Mouse (Mus musculus): Measurements from ENCODE around the gene Orc3. TPM values are rescaled to one million over a fixed set of nuclear protein-coding genes. Genes with fewer than 3 reads are reported as not detected.
A peak's percentile ranks its signal among the peaks of the same experiment; 100 is the strongest.
"Not testable (repeated sequence)": the region's sequence is repeated elsewhere in the genome, so short reads cannot be mapped to it uniquely, and the experiment has no call there.

The Orc3 gene
- polyA plus RNA-seq, 1 experiment from 2014 or later = 101 TPM

- WGBS = 93% methylated on average over 1 of the region's 1 CpGs
- peaks cover 48% of the 10 kb centered on the region for H3K36me3 ChIP-seq
Observed at GRCm38 (mm10) chr4:34629956-34630355, 15.2 kb upstream of the Orc3 start.

DNA sequence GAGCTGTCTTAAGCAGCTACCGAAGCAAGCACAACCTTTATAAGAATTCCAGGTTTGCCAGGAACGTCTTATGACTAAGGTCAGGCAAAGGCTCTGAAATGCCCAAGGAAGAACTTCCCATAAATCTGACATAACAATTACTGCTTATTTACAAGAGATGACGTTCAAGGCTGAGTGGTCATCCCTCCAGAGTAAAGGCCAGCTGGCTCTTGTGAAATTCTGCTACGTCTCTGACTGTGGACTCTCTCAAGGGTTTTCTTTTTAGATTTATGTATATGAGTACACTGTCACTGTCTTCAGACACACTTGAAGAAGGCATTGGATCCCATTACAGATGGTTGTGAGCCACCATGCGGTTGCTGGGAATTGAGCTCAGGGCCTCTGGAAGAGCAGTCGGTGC lies 11.7 kb upstream of the Orc3 start:
- Histone ChIP-seq H3K4me2 (replicated peaks) (no peak overlapping the region), H3K36me3 (peaks cover 40% of the 10 kb centered on the region), H3K9me3 (no peaks in the 10 kb centered on the region), H3K27me3 (replicated peaks) (no peaks in the 10 kb centered on the region), H3K4me1 (no peaks in the 10 kb centered on the region), H3K9ac (no peak overlapping the region), H3K27ac (no peak overlapping the region), H3K4me3 (no peak overlapping the region)
- WGBS = 85% methylated on average over 6 of the region's 6 CpGs
- no peak for ATAC-seq (ENCODE audit: low FRiP score, low read depth)

More at GRCm38 (mm10) chr4:34629956-34630355, 15.2 kb upstream of the Orc3 start:
- Histone ChIP-seq H3K4me1 (no peaks in the 10 kb centered on the region), H3K9ac (no peak overlapping the region), H3K9me3 (no peaks in the 10 kb centered on the region), H3K4me3 (no peak overlapping the region), H3K27ac (no peak overlapping the region), H3K4me2 (replicated peaks) (no peak overlapping the region), H3K27me3 (replicated peaks) (no peaks in the 10 kb centered on the region)
- ATAC-seq (ENCODE audit: low FRiP score, low read depth) = no peak

- 92% methylated on average over 4 of the region's 4 CpGs for WGBS
- Histone ChIP-seq H3K4me1 (no peaks in the 10 kb centered on the region), H3K9ac (no peak overlapping the region), H3K27me3 (replicated peaks) (no peaks in the 10 kb centered on the region), H3K4me3 (no peak overlapping the region), H3K4me2 (replicated peaks) (no peak overlapping the region), H3K36me3 (peaks cover 36% of the 10 kb centered on the region), H3K27ac (no peak overlapping the region), H3K9me3 (no peaks in the 10 kb centered on the region)
- ATAC-seq (ENCODE audit: low FRiP score, low read depth) = no peak
Observed at GRCm38 (mm10) chr4:34625556-34625955, 10.8 kb upstream of the Orc3 start.

DNA sequence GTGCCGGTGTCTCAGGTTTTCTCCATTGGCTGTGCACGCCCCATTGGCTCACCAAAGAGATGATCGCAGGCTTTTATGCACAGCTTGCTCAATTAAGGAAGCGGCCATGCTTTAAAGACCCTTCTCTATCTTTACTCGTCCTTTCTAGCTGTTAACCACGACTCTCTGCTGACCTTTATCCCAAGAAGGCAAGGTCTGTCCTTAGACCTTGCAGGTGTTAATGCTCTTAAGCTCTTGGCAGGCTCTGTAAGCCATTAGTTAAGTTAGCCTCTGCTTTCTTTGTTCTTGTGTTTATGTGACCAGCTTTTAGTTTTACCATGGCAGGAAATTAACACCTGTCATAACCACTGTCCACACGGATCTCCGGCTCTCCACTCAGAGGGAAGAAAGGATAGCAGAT lies 1.4 kb upstream of the Orc3 start:
- WGBS = 41% methylated on average over 8 of the region's 8 CpGs
- ATAC-seq (ENCODE audit: low FRiP score, low read depth) = no peak
- no peak overlapping the region for H3K27ac ChIP-seq

DNA sequence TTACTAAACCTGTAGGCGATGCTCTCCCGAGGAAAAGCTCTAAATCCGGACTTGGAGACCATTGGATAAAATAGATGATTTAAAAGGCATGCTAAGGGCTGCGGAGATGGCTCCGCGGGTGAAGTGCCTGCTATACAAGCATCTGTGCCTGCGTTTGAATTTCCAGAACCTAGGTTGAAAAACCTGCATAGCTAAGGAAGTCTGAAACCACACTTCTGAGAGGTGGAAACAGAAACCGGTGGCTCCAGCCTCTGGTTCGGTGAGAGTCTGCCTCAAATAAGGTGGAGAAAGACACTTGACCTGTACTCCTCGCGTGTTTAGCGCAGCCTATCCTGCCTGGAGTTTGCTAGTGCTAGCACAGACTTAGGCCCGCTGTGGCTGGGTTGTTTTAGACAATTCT lies 559 bp upstream of the Orc3 start:
- Histone ChIP-seq H3K27ac (0 out of 2 replicates have a peak overlapping the region, but pooled peaks have one; percentile 64), H3K27me3 (replicated peaks) (no peaks in the 10 kb centered on the region), H3K4me3 (peak overlapping the region; percentile 77), H3K36me3 (no peaks in the 10 kb centered on the region), H3K9me3 (no peaks in the 10 kb centered on the region), H3K4me1 (peaks cover 24% of the 10 kb centered on the region), H3K9ac (peak overlapping the region; percentile 83), H3K4me2 (replicated peaks) (peak overlapping the region; percentile 88)
- peak; percentile 15 for ATAC-seq (ENCODE audit: low FRiP score, low read depth)
- WGBS = 3% methylated on average over 13 of the region's 13 CpGs

More for the DNA sequence above, 1.4 kb upstream of the Orc3 start:
- Histone ChIP-seq H3K9me3 (no peaks in the 10 kb centered on the region), H3K36me3 (no peaks in the 10 kb centered on the region), H3K4me1 (peaks cover 24% of the 10 kb centered on the region), H3K4me3 (peak overlapping the region; percentile 77), H3K27me3 (replicated peaks) (no peaks in the 10 kb centered on the region), H3K9ac (peak overlapping the region; percentile 83), H3K4me2 (replicated peaks) (peak overlapping the region; percentile 88)

DNA sequence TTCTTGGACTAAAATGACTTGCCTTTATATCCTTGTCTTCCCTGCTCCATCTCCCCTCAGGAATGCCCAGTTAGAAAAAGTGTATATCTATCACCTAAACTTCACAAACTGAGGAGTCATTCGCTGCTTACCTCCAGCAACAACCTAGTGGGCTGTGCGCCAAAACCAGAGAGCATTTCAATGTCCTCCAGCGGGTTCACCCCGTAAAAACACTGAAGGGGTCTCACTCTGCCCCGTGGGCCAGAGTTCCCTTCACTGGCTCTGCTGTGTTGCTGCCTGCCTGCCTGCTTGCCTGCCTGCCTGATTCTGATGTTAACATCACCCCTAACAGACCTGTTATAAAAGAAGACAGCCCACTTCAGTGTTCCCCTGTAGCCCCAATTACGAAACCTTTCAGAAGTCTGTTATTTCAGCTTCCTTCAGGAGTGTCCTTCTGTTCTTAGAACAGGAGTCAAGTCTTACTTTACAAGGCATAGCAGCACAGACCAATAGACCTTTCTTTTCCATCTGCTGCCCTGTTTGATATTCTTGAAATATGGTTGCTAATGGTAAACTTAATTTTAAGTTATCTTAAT lies 1.1 kb downstream of the Orc3 start:
- Histone ChIP-seq H3K4me2 (replicated peaks) (peak overlapping the region; percentile 88), H3K27me3 (replicated peaks) (no peaks in the 10 kb centered on the region), H3K4me3 (peak overlapping the region; percentile 77), H3K9ac (peak overlapping the region; percentile 83), H3K4me1 (peaks cover 24% of the 10 kb centered on the region), H3K9me3 (no peaks in the 10 kb centered on the region), H3K36me3 (peaks cover 5% of the 10 kb centered on the region), H3K27ac (no peak overlapping the region)
- ATAC-seq (ENCODE audit: low FRiP score, low read depth) = no peak
- WGBS = 68% methylated on average over 6 of the region's 6 CpGs

DNA sequence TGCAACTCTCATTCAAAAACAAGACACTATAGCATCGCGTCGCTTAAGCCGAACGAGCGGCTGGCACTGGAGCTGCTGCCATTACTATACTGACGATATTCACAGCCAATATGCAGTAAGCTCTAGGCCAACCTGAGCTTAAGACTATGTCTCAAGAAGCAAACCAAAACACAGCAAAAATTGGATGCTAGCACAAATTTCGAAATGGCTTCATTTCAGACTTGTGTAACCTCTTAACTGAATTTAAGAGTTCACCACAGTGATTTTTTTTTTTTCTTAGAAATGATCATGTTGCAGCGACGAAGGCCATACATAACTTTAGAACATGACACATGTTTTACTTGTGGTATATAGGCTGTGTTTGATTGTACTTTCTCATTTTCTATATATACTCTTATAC lies 8.1 kb downstream of the Orc3 start:
- Histone ChIP-seq H3K27me3 (replicated peaks) (no peaks in the 10 kb centered on the region), H3K36me3 (peaks cover 36% of the 10 kb centered on the region), H3K4me3 (no peak overlapping the region), H3K27ac (no peak overlapping the region), H3K4me1 (no peaks in the 10 kb centered on the region), H3K4me2 (replicated peaks) (no peak overlapping the region), H3K9me3 (no peaks in the 10 kb centered on the region), H3K9ac (no peak overlapping the region)
- ATAC-seq (ENCODE audit: low FRiP score, low read depth) = no peak
- WGBS = 96% methylated on average over 10 of the region's 10 CpGs

GRCm38 (mm10) chr4:34603123-34603522 lies 11.6 kb downstream of the Orc3 start:
- ATAC-seq (ENCODE audit: low FRiP score, low read depth) = no peak
- no peak overlapping the region for H3K4me3 ChIP-seq
- no peak overlapping the region for H3K9ac ChIP-seq
- no peaks in the 10 kb centered on the region for H3K4me1 ChIP-seq
- H3K36me3 ChIP-seq = peaks cover 43% of the 10 kb centered on the region
- no peaks in the 10 kb centered on the region for H3K9me3 ChIP-seq
- no peak overlapping the region for H3K27ac ChIP-seq
- H3K4me2 ChIP-seq (replicated peaks) = no peak overlapping the region
- H3K27me3 ChIP-seq (replicated peaks) = no peaks in the 10 kb centered on the region
- whole genome bisulfite sequencing = 93% methylated on average over 6 of the region's 6 CpGs

GRCm38 (mm10) chr4:34584871-34585607 lies 29.7 kb downstream of the Orc3 start:
- H3K9me3 ChIP-seq = no peaks in the 10 kb centered on the region
- H3K36me3 ChIP-seq = peaks cover 40% of the 10 kb centered on the region
- no peaks in the 10 kb centered on the region for H3K27me3 ChIP-seq (replicated peaks)
- no peak overlapping the region for H3K4me2 ChIP-seq (replicated peaks)
- no peak overlapping the region for H3K27ac ChIP-seq
- WGBS = 86% methylated on average over 7 of the region's 7 CpGs
- no peak overlapping the region for H3K9ac ChIP-seq
- no peak overlapping the region for H3K4me3 ChIP-seq
- ATAC-seq (ENCODE audit: low FRiP score, low read depth) = no peak
- no peaks in the 10 kb centered on the region for H3K4me1 ChIP-seq

- no peak overlapping the region for H3K4me3 ChIP-seq
- no peak overlapping the region for H3K4me2 ChIP-seq (replicated peaks)
- H3K9me3 ChIP-seq = no peaks in the 10 kb centered on the region
- peaks cover 51% of the 10 kb centered on the region for H3K36me3 ChIP-seq
- H3K9ac ChIP-seq = no peak overlapping the region
- H3K27ac ChIP-seq = no peak overlapping the region
- no peak for ATAC-seq (ENCODE audit: low FRiP score, low read depth)
- no peaks in the 10 kb centered on the region for H3K4me1 ChIP-seq
- WGBS = 91% methylated on average over 3 of the region's 3 CpGs
- H3K27me3 ChIP-seq (replicated peaks) = no peaks in the 10 kb centered on the region
Observed at GRCm38 (mm10) chr4:34583427-34583826, 31.3 kb downstream of the Orc3 start.

DNA sequence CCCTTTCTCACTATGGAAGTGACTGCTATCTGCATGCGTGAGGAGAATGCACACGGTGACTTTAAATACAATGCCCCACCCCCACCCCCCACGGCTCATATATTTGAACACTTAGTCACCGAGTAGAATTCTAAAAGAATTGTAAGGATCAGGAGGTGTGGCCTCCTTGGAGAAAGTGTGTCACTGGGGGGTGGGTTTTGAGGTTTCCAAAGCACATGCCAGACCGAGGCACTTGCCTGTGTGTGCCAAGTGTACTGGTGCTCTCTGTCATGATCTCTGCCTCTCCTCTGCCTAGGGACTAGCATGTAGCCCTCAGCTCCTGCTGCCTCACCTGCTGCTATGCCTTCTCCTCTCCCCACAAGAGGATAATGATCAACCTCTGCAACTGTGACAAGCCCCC lies 32.3 kb downstream of the Orc3 start:
- 52% methylated on average over 5 of the region's 5 CpGs for WGBS
- ATAC-seq (ENCODE audit: low FRiP score, low read depth) = 0 out of 2 replicates have a peak, but pooled peaks have one; percentile 44
- no peak overlapping the region for H3K9ac ChIP-seq
- no peaks in the 10 kb centered on the region for H3K4me1 ChIP-seq
- H3K27me3 ChIP-seq (replicated peaks) = no peaks in the 10 kb centered on the region
- H3K9me3 ChIP-seq = no peaks in the 10 kb centered on the region
- H3K4me2 ChIP-seq (replicated peaks) = no peak overlapping the region
- peaks cover 58% of the 10 kb centered on the region for H3K36me3 ChIP-seq
- H3K27ac ChIP-seq = no peak overlapping the region
- no peak overlapping the region for H3K4me3 ChIP-seq

DNA sequence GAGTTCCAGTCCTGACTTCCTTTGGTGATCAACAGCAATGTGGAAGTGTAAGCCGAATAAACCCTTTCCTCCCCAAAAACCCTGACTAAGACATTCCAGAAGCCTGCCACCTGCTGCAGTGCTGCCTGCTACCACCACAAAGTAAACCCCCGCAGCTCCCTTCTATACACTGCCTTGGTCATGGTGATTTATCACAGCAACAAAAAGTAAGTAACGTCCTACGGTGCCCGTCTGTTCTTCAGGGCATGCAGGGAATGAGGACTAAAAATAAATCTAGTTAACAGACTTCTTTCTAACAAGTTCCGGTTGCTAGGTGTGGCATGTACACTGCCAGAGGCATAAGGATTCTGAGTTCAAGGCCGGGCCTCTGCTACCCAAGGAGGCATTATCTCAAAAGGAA lies 32.8 kb downstream of the Orc3 start:
- H3K36me3 ChIP-seq = peaks cover 63% of the 10 kb centered on the region
- no peaks in the 10 kb centered on the region for H3K4me1 ChIP-seq
- 37% methylated on average over 7 of the region's 7 CpGs for WGBS
- no peaks in the 10 kb centered on the region for H3K27me3 ChIP-seq (replicated peaks)
- ATAC-seq (ENCODE audit: low FRiP score, low read depth) = peak; percentile 72
- H3K9me3 ChIP-seq = no peaks in the 10 kb centered on the region
- H3K9ac ChIP-seq = no peak overlapping the region
- H3K27ac ChIP-seq = no peak overlapping the region
- H3K4me2 ChIP-seq (replicated peaks) = no peak overlapping the region
- no peak overlapping the region for H3K4me3 ChIP-seq

DNA sequence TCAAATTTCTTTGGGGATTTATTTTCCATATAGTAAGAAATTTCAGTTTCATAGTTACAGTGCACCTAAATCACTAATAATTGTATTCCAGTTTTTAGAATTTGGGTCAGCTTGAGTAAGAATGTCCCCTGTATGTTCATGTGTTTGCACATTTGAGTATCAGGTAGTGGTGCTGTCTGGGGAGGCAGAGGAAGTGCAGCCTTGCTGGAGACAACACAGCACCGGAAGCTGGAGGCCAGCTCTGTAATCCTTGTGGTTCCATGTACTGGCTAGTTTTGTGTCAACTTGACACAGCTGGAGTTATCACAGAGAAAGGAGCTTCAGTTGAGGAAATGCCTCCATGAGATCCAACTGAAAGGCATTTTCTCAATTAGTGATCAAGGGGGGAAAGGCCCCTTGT lies 33.3 kb downstream of the Orc3 start:
- 75% methylated on average over 1 of the region's 1 CpGs for WGBS
- not testable (repeated sequence) for H3K4me2 ChIP-seq (replicated peaks)
- H3K36me3 ChIP-seq = peaks cover 67% of the 10 kb centered on the region

More for the DNA sequence above, 33.3 kb downstream of the Orc3 start:
- H3K27ac ChIP-seq; H3K4me1 ChIP-seq; ATAC-seq (ENCODE audit: low FRiP score, low read depth); H3K4me3 ChIP-seq; H3K9me3 ChIP-seq; H3K9ac ChIP-seq; H3K27me3 ChIP-seq (replicated peaks): not testable (repeated sequence)

Measured in neural tube, embryonic 12.5 days (tissue).